Mouse (Mus musculus) MEL (cell line): Measurements from ENCODE around the gene Eri3.

Experiments
- CHD1 ChIP-seq: IDR thresholded peaks from 2 replicates; pipeline ENCODE4 v1.6.1; 2012; ENCODE audit warnings: low read depth, mild to moderate bottlenecking, inconsistent platforms, low read length, improper control_type of control experiment
- CTCF ChIP-seq, 3 experiments: IDR thresholded peaks in 2 of 3; conservative IDR thresholded peaks in 1 of 3; 2 replicates each; pipeline ENCODE4 v1.5.1; 2011 to 2012; ENCODE audit warnings: low read length in 3 of 3, low read depth in 2 of 3, mild to moderate bottlenecking in 2 of 3, improper control_type of control experiment in 1 of 3, inconsistent platforms in 1 of 3, mixed read lengths in 1 of 3, moderate library complexity in 1 of 3; ENCODE audit not compliant: control insufficient read depth in 1 of 3, insufficient read depth in 1 of 3, poor library complexity in 1 of 3, severe bottlenecking in 1 of 3
- E2F4 ChIP-seq: IDR thresholded peaks from 2 replicates; pipeline ENCODE4 v1.6.1; 2011; ENCODE audit warnings: low read depth, low read length, improper control_type of control experiment, borderline replicate concordance
- ETS1 ChIP-seq: IDR thresholded peaks from 2 replicates; pipeline ENCODE4 v1.6.1; 2012; ENCODE audit warnings: low read depth, mild to moderate bottlenecking, inconsistent platforms, low read length, improper control_type of control experiment, moderate library complexity
- KAT2A ChIP-seq: conservative IDR thresholded peaks from 2 replicates; pipeline ENCODE4 v1.6.1; 2012; ENCODE audit warnings: low read depth, low read length, improper control_type of control experiment, inconsistent platforms
- MAFK ChIP-seq: IDR thresholded peaks from 2 replicates; pipeline ENCODE4 v1.6.1; 2011; ENCODE audit warnings: low read depth, mild to moderate bottlenecking, low read length, improper control_type of control experiment, borderline replicate concordance
- POLR2A ChIP-seq, 2 experiments: IDR thresholded peaks; 2 replicates each; pipeline ENCODE4 v1.6.1; 2011 to 2012; ENCODE audit warnings: low read length in 2 of 2, mild to moderate bottlenecking in 2 of 2, control low read depth in 1 of 2, improper control_type of control experiment in 1 of 2, low read depth in 1 of 2, moderate library complexity in 1 of 2; ENCODE audit not compliant: control insufficient read depth in 1 of 2, insufficient read depth in 1 of 2, poor library complexity in 1 of 2
- RCOR1 ChIP-seq: IDR thresholded peaks from 2 replicates; pipeline ENCODE4 v1.6.1; 2012; ENCODE audit warnings: low read depth, mild to moderate bottlenecking, inconsistent platforms, low read length, improper control_type of control experiment
- SMC3 ChIP-seq: IDR thresholded peaks from 2 replicates; pipeline ENCODE4 v1.6.1; 2011; ENCODE audit warnings: low read depth, low read length, improper control_type of control experiment

DNA sequence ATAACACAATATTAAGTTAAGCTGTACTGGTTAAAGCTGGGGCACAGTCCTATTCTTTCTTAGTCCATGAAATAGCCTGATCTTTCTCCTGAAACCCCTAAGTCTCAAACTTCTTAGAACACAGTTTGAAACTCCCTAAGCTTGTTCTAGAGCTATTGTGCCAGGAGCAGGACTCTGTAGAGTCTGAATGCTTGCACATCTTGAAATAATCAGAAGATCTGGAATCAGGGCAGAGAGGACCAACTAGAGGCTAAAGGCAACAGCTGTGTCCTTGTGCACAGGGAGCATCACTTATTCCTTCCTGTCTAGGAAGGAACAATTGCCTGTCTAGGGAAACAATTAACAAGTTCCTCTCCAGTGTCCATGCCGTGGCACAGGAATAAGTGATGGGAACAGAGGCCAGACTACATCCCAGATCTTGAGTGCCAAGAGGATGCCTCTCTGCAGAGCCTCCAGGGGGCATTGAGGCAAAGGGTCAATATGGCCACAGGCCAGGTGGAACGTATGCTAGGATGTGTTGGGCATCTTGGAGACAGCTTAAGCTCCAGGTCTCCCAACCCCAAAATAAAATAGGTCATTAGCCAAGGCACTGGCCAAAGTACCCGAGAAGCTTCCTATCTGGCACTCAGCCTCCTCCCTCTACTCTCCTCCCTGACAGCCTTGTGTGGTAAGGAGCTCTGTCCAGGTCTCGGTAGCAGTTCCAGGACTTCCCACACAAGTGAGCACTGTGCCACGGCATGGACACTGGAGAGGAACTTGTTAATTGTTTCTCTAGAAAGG lies 56.9 kb downstream of the Eri3 start:
- TF ChIP-seq CTCF (IDR thresholded peaks at IDR 0.05 in 2 of 3, conservative IDR thresholded peaks at IDR 0.05 in 1 of 3; ENCODE audit: control insufficient read depth in 1 of 3, insufficient read depth in 1 of 3, low read depth in 2 of 3, low read length in 3 of 3, poor library complexity in 1 of 3, severe bottlenecking in 1 of 3) (no peak), KAT2A (no peak), MAFK (no peak), ETS1 (no peak), POLR2A (IDR thresholded peaks at IDR 0.05; ENCODE audit: control insufficient read depth in 1 of 2, insufficient read depth in 1 of 2, low read depth in 1 of 2, low read length in 2 of 2, poor library complexity in 1 of 2) (no peak), SMC3 (no peak), CHD1 (no peak), E2F4 (no peak), RCOR1 (no peak)
